Mouse (Mus musculus) olfactory bulb, adult 2 months (tissue): ENCODE measurements around the gene Pnpla1.

Source experiments
- CTCF ChIP-seq: fragments of 200-500 bp; IDR thresholded peaks from 2 replicates; pipeline ENCODE4 v1.5.1; 2012; ENCODE audit warnings: low read depth, mild to moderate bottlenecking, low read length, moderate library complexity; ENCODE audit not compliant: insufficient read depth
- POLR2A ChIP-seq: fragments of 200-500 bp; IDR thresholded peaks from 2 replicates; pipeline ENCODE4 v1.6.1; 2012; ENCODE audit warnings: mild to moderate bottlenecking, low read depth, low read length, moderate library complexity; ENCODE audit not compliant: insufficient read depth

DNA sequence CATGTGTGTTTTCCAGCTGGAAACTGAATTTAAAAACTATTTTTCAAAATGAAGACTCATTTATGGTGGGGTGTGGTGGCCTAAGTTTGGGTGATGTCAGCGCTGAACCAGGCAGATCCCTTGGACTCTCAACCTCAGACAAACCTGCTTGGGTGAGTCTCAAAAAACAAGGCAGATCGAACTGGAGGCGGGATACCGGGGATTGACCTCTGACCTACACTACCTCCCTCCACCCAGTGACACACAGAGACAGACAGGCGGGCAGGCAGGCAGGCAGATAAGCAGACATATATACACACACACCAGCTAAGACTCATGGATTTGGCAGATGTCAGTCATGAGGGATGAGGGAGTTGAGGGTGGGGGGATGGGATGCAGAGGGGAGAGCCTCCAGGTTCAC is 40.0 kb downstream of the Pnpla1 start:
- TF ChIP-seq POLR2A (no peak), CTCF (no peak)
